In genomic region chr11:5296576-5297115, GRCm38 (mm10) we compare ENCODE assay signal across 9 mouse cellular contexts. TPM values are rescaled to one million over a fixed set of nuclear protein-coding genes. Genes with fewer than 3 reads are reported as not detected.
DNase-seq lines count a peak whose midpoint lies in the region; ATAC-seq and TF ChIP-seq lines count a peak whose summit lies in the region.
"Had no signal": no experiment of that assay in that cellular context is flagged by ENCODE, and none has a peak within 500 bp of the region (broad histone marks: within the 10 kb centered on the region; RNA-seq: fewer than 3 reads in every experiment).

No protein-coding gene starts in this region.

- H3K4me2 ChIP-seq in hindbrain, postnatal 0 days (ENCODE audit: low read depth, low read length) = no peak overlapping the region
- no peak overlapping the region for H3K4me2 ChIP-seq in hindbrain, embryonic 12.5 days (replicated peaks)

- H3K9me3 ChIP-seq in hindbrain, postnatal 0 days (ENCODE audit: low read length) = no peaks in the 10 kb centered on the region
- H3K9me3 ChIP-seq in hindbrain, embryonic 12.5 days (replicated peaks) = no peaks in the 10 kb centered on the region

- no peak overlapping the region for H3K4me3 ChIP-seq in hindbrain, postnatal 0 days (ENCODE audit: low read length)
- H3K4me3 ChIP-seq in hindbrain, embryonic 12.5 days = no peak overlapping the region
- H3K4me3 ChIP-seq: erythroblast, embryonic 14.5 days had no signal

- ATAC-seq in hindbrain, postnatal 0 days = no peak
- ATAC-seq in hindbrain, embryonic 12.5 days (ENCODE audit: low FRiP score) = no peak
- peak; percentile 17 to 49; a peak in 2 of 4 replicates for ATAC-seq in hematopoietic stem cell, adult 5-6 weeks (replicated peaks in 1 of 2; ENCODE audit: insufficient read depth in 1 of 2, low FRiP score in 2 of 2, low TSS enrichment in 1 of 2, low read depth in 1 of 2, poor library complexity in 2 of 2, severe bottlenecking in 2 of 2)
- ATAC-seq in megakaryocyte progenitor cell, adult 5-6 weeks (replicated peaks; ENCODE audit: poor library complexity) = 0 out of 2 replicates have a peak, but pooled peaks have one; percentile 9

- H3K9ac ChIP-seq in hindbrain, postnatal 0 days (replicated peaks; ENCODE audit: low read length) = no peak overlapping the region
- H3K9ac ChIP-seq in hindbrain, embryonic 12.5 days = no peak overlapping the region

- peaks cover 14% of the 10 kb centered on the region; the same call in 1 of the 2 replicates for H3K4me1 ChIP-seq in hindbrain, postnatal 0 days (ENCODE audit: insufficient read depth, low read length)
- H3K4me1 ChIP-seq in hindbrain, embryonic 12.5 days = peaks cover 18% of the 10 kb centered on the region

- H3K36me3 ChIP-seq in hindbrain, postnatal 0 days (ENCODE audit: insufficient read depth, low read length) = no peaks in the 10 kb centered on the region
- H3K36me3 ChIP-seq in hindbrain, embryonic 12.5 days = no peaks in the 10 kb centered on the region

- no peak for TF ChIP-seq CTCF in hindbrain, postnatal 0 days (IDR thresholded peaks at IDR 0.05; ENCODE audit: low read depth)

- no peaks in the 10 kb centered on the region for H3K27me3 ChIP-seq in hindbrain, postnatal 0 days (ENCODE audit: insufficient read depth, low read length)
- H3K27me3 ChIP-seq in hindbrain, embryonic 12.5 days = no peaks in the 10 kb centered on the region

- DNase-seq in hindbrain, postnatal 0 days (ENCODE audit: low spot score) = no peak
- DNase-seq in MN1 (ENCODE audit: low spot score) = peak; percentile 30
- DNase-seq in c-Kit-positive CD71-positive TER-119-positive erythroid progenitor cells, embryonic 14.5 days (ENCODE audit: low spot score) = no peak
- DNase-seq in ovary, postnatal 10 days (ENCODE audit: low spot score) = no peak
- no peak for DNase-seq in spleen, postnatal 14 days (ENCODE audit: low spot score in 2 of 2)

- peak overlapping the region; percentile 2 for H3K27ac ChIP-seq in hindbrain, postnatal 0 days
- no peak overlapping the region for H3K27ac ChIP-seq in hindbrain, embryonic 12.5 days

- 48% methylated on average over 2 of the region's 2 CpGs for WGBS in hindbrain, postnatal 0 days
- 49% methylated on average over 2 of the region's 2 CpGs for WGBS in hindbrain, embryonic 12.5 days

RNA-seq across cellular contexts. Expression of gene Kremen1, which starts 35.3 kb away (rescaled TPM):
- 14.8 and 18.5 TPM in 2 replicates for total RNA-seq in hindbrain, postnatal 0 days (2014; rRNA removed)
- polyA plus RNA-seq in hindbrain, postnatal 0 days (2015; fragmentation: Nextera tagmentation; extraction: Ambion mirVana) = 3.2 and 3.6 TPM in 2 replicates
- 17.8 and 18.1 TPM in 2 replicates for polyA plus RNA-seq in hindbrain, embryonic 12.5 days (2016; fragmentation: Nextera tagmentation; extraction: Ambion mirVana)
- 6.3 and 8.3 TPM in 2 replicates for total RNA-seq in hematopoietic stem cell, adult 5-6 weeks (2017)
- 2.0 and 3.2 TPM in 2 replicates for total RNA-seq in megakaryocyte progenitor cell, adult 5-6 weeks (2015)
- total RNA-seq in megakaryocyte progenitor cell, adult 5-6 weeks (2017) = 1.9 and 2.1 TPM in 2 replicates

Comparison
In these comparisons a context has a peak if more than half of its experiments do, and no peak if none do; other contexts are left out.
1. ATAC-seq: peak in hematopoietic stem cell, adult 5-6 weeks (2 of 2) and megakaryocyte progenitor cell, adult 5-6 weeks (single experiment); none in hindbrain, postnatal 0 days (single experiment) and hindbrain, embryonic 12.5 days (single experiment).